Mouse (Mus musculus): Measurements from ENCODE around the gene Top2a. TPM values are rescaled to one million over a fixed set of nuclear protein-coding genes. Genes with fewer than 3 reads are reported as not detected.

Top2a gene
- polyA plus RNA-seq, 1 experiment, result 674 TPM

DNA sequence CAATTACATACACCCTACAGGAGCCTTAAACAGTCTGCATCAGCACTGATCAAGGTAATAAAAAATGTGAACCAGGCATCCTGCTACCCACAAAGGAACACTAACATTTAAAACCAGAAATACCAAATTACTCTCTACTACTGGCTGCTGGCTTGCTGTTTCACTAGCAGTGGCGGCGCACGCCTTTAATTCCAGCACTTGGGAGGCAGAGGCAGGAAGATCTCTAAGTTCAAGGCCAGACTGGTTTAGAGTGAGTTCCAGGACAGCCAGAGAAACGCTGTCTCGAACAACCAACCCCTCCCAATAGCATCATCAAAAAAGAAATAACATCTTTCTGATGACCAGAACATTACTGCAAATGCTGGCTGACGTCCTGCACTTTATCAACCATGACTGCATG, 4.1 kb downstream of the Top2a start:
- peaks cover 76% of the 10 kb centered on the region for H3K36me3 ChIP-seq (ENCODE audit: control insufficient read depth, insufficient read depth, low read length, poor library complexity, severe bottlenecking)
- TF ChIP-seq EP300 (IDR thresholded peaks at IDR 0.05; ENCODE audit: insufficient read depth, low read depth, low read length) (no peak), CTCF (IDR thresholded peaks at IDR 0.05; ENCODE audit: low read depth, low read length) (no peak), POLR2A (IDR thresholded peaks at IDR 0.05; ENCODE audit: insufficient read depth, low read length) (no peak)
- H3K4me3 ChIP-seq (ENCODE audit: low read depth, low read length), result no peak overlapping the region

DNA sequence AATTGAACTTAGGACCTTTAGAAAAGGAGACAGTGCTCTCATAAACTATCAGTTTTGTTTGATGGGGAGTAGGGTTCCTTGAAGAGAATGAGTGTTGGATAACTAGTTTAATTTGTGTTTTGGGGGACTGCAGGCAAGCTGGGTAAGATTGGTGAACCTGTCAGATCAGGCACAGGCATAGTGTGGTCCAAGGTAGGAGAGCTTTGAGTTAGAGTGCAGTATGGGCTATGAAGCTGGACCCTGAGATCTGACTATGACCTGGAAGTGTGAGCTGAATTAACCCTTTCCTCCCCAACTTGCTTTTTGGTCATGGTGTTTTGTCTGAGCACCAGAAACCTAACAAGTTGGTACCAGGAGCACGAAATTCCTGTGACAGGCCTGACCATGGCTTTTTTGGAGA, 10.1 kb downstream of the Top2a start:
- no peak overlapping the region for H3K27ac ChIP-seq (ENCODE audit: insufficient read depth, low read length)
- H3K36me3 ChIP-seq (ENCODE audit: control insufficient read depth, insufficient read depth, low read length, poor library complexity, severe bottlenecking), result peaks cover 99% of the 10 kb centered on the region
- no peak overlapping the region for H3K4me3 ChIP-seq (ENCODE audit: low read depth, low read length)
- no peak overlapping the region for H3K9ac ChIP-seq (ENCODE audit: low read depth, poor library complexity, severe bottlenecking)
- TF ChIP-seq CTCF (IDR thresholded peaks at IDR 0.05; ENCODE audit: low read depth, low read length), result no peak
- TF ChIP-seq EP300 (IDR thresholded peaks at IDR 0.05; ENCODE audit: insufficient read depth, low read depth, low read length), result no peak
- no peak for TF ChIP-seq POLR2A (IDR thresholded peaks at IDR 0.05; ENCODE audit: insufficient read depth, low read length)
- H3K27me3 ChIP-seq (ENCODE audit: control insufficient read depth, insufficient read depth, low read length, poor library complexity, severe bottlenecking), result no peaks in the 10 kb centered on the region
- no peaks in the 10 kb centered on the region for H3K4me1 ChIP-seq (ENCODE audit: control insufficient read depth, insufficient read depth, low read length)
- H3K9me3 ChIP-seq (replicated peaks; ENCODE audit: control insufficient read depth, insufficient read depth, low read length, poor library complexity, severe bottlenecking), result no peaks in the 10 kb centered on the region

More for the DNA sequence above, 4.1 kb downstream of the Top2a start:
- no peak overlapping the region for H3K9ac ChIP-seq (ENCODE audit: low read depth, poor library complexity, severe bottlenecking)
- H3K27me3 ChIP-seq (ENCODE audit: control insufficient read depth, insufficient read depth, low read length, poor library complexity, severe bottlenecking), result no peaks in the 10 kb centered on the region
- H3K27ac ChIP-seq (ENCODE audit: insufficient read depth, low read length), result no peak overlapping the region
- H3K4me1 ChIP-seq (ENCODE audit: control insufficient read depth, insufficient read depth, low read length), result no peaks in the 10 kb centered on the region
- no peaks in the 10 kb centered on the region for H3K9me3 ChIP-seq (replicated peaks; ENCODE audit: control insufficient read depth, insufficient read depth, low read length, poor library complexity, severe bottlenecking)

DNA sequence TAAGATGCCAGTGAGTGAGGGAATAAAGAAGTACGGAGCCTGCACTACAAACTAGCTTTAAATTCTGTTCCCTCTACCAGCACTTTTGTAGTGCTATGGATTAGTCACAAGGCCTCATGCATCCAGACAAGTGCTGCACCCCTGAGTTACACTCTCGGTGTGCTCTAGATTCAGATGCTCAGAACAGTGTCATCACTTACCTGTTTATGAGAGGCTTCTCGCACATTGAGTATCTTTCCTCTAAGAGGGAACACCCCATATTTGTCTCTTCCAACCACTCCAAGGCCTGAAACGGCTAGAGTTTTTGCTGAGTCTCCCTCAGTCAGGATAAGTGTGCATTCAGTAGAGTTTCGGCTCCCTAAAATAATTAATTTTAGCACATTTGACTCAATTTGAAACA, 13.3 kb downstream of the Top2a start:
- TF ChIP-seq CTCF (IDR thresholded peaks at IDR 0.05; ENCODE audit: low read depth, low read length) (no peak), EP300 (IDR thresholded peaks at IDR 0.05; ENCODE audit: insufficient read depth, low read depth, low read length) (no peak), POLR2A (IDR thresholded peaks at IDR 0.05; ENCODE audit: insufficient read depth, low read length) (no peak)
- H3K4me3 ChIP-seq (ENCODE audit: low read depth, low read length), result no peak overlapping the region
- no peaks in the 10 kb centered on the region for H3K27me3 ChIP-seq (ENCODE audit: control insufficient read depth, insufficient read depth, low read length, poor library complexity, severe bottlenecking)
- H3K9ac ChIP-seq (ENCODE audit: low read depth, poor library complexity, severe bottlenecking), result no peak overlapping the region
- H3K4me1 ChIP-seq (ENCODE audit: control insufficient read depth, insufficient read depth, low read length), result no peaks in the 10 kb centered on the region
- no peak overlapping the region for H3K27ac ChIP-seq (ENCODE audit: insufficient read depth, low read length)
- no peaks in the 10 kb centered on the region for H3K9me3 ChIP-seq (replicated peaks; ENCODE audit: control insufficient read depth, insufficient read depth, low read length, poor library complexity, severe bottlenecking)
- H3K36me3 ChIP-seq (ENCODE audit: control insufficient read depth, insufficient read depth, low read length, poor library complexity, severe bottlenecking), result peaks cover 98% of the 10 kb centered on the region

DNA sequence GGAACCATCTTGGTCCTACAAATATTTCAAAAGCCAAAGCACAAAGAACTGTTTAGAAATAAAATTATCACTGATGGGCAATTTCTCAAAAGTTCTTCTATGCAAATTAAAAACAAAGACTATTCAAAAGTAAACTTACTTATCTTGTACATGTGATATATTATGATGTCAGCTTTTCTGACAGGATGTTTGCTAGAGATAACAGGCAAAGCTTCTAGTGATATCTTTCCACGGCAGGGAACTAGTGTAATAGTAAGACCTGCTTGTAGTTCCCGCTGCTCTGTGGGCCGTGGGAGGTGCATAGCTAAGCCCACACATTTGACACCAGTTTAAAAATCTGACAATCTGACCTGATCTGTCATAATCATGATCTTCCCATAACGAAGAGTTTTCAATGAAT, 13.9 kb downstream of the Top2a start:
- Histone ChIP-seq H3K4me3 (ENCODE audit: low read depth, low read length) (no peak overlapping the region), H3K27ac (ENCODE audit: insufficient read depth, low read length) (no peak overlapping the region), H3K27me3 (ENCODE audit: control insufficient read depth, insufficient read depth, low read length, poor library complexity, severe bottlenecking) (no peaks in the 10 kb centered on the region), H3K4me1 (ENCODE audit: control insufficient read depth, insufficient read depth, low read length) (no peaks in the 10 kb centered on the region), H3K9ac (ENCODE audit: low read depth, poor library complexity, severe bottlenecking) (no peak overlapping the region), H3K36me3 (ENCODE audit: control insufficient read depth, insufficient read depth, low read length, poor library complexity, severe bottlenecking) (peaks cover 98% of the 10 kb centered on the region), H3K9me3 (replicated peaks; ENCODE audit: control insufficient read depth, insufficient read depth, low read length, poor library complexity, severe bottlenecking) (no peaks in the 10 kb centered on the region)
- TF ChIP-seq EP300 (IDR thresholded peaks at IDR 0.05; ENCODE audit: insufficient read depth, low read depth, low read length) (no peak), CTCF (IDR thresholded peaks at IDR 0.05; ENCODE audit: low read depth, low read length) (no peak), POLR2A (IDR thresholded peaks at IDR 0.05; ENCODE audit: insufficient read depth, low read length) (no peak)

DNA sequence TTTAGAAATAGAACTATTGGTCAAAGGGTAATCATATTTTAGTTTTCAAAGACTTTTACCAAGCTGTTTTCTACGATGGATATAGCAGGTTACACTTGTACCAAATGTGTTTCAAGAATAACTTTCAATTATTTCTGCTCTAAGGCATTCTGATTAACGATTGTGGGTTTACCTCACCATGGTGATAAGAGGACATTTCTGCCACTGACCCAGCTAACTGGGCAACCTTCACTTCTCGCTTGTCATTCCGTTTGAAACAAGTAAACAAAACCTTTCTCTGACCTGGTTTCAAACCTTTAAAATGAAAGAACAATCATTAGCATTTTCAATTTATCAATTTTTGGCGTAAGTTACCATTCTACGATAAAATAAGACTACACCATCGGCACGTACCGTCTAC, 17.2 kb downstream of the Top2a start:
- H3K27me3 ChIP-seq (ENCODE audit: control insufficient read depth, insufficient read depth, low read length, poor library complexity, severe bottlenecking), result no peaks in the 10 kb centered on the region
- H3K4me3 ChIP-seq (ENCODE audit: low read depth, low read length), result no peak overlapping the region
- TF ChIP-seq POLR2A (IDR thresholded peaks at IDR 0.05; ENCODE audit: insufficient read depth, low read length) (no peak), CTCF (IDR thresholded peaks at IDR 0.05; ENCODE audit: low read depth, low read length) (no peak), EP300 (IDR thresholded peaks at IDR 0.05; ENCODE audit: insufficient read depth, low read depth, low read length) (no peak)
- H3K36me3 ChIP-seq (ENCODE audit: control insufficient read depth, insufficient read depth, low read length, poor library complexity, severe bottlenecking), result peaks cover 98% of the 10 kb centered on the region
- H3K27ac ChIP-seq (ENCODE audit: insufficient read depth, low read length), result no peak overlapping the region
- no peaks in the 10 kb centered on the region for H3K4me1 ChIP-seq (ENCODE audit: control insufficient read depth, insufficient read depth, low read length)
- no peak overlapping the region for H3K9ac ChIP-seq (ENCODE audit: low read depth, poor library complexity, severe bottlenecking)
- H3K9me3 ChIP-seq (replicated peaks; ENCODE audit: control insufficient read depth, insufficient read depth, low read length, poor library complexity, severe bottlenecking), result no peaks in the 10 kb centered on the region

DNA sequence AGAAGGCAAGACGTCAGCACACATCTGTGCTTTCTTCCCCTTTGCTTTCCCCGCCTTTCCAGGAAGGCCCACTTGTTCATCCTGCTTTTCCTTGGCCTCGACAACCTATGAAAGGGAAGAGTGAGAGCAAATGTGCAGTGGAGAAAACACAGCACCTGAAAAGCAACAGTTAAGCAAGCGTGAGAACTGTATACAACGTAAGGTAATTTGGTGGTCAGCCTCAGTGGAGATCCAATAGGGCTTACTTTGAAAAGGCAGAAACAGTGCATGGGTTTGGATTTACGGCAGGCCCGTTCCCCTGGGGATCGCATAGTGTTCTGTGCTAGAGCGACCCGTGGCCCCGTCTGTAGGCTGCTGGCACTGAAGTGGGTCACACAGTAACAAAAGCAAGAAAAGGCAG, 24.7 kb downstream of the Top2a start:
- peaks cover 98% of the 10 kb centered on the region for H3K36me3 ChIP-seq (ENCODE audit: control insufficient read depth, insufficient read depth, low read length, poor library complexity, severe bottlenecking)
- no peak overlapping the region for H3K27ac ChIP-seq (ENCODE audit: insufficient read depth, low read length)
- no peaks in the 10 kb centered on the region for H3K4me1 ChIP-seq (ENCODE audit: control insufficient read depth, insufficient read depth, low read length)
- no peaks in the 10 kb centered on the region for H3K27me3 ChIP-seq (ENCODE audit: control insufficient read depth, insufficient read depth, low read length, poor library complexity, severe bottlenecking)
- no peaks in the 10 kb centered on the region for H3K9me3 ChIP-seq (replicated peaks; ENCODE audit: control insufficient read depth, insufficient read depth, low read length, poor library complexity, severe bottlenecking)
- no peak overlapping the region for H3K4me3 ChIP-seq (ENCODE audit: low read depth, low read length)
- TF ChIP-seq CTCF (IDR thresholded peaks at IDR 0.05; ENCODE audit: low read depth, low read length), result no peak
- TF ChIP-seq POLR2A (IDR thresholded peaks at IDR 0.05; ENCODE audit: insufficient read depth, low read length), result no peak
- no peak for TF ChIP-seq EP300 (IDR thresholded peaks at IDR 0.05; ENCODE audit: insufficient read depth, low read depth, low read length)
- no peak overlapping the region for H3K9ac ChIP-seq (ENCODE audit: low read depth, poor library complexity, severe bottlenecking)

Data from ES-Bruce4 (cell line).